Mouse (Mus musculus): ENCODE results near the gene Rae1.

- no peak for TF ChIP-seq MAFK (IDR thresholded peaks at IDR 0.05; ENCODE audit: insufficient read depth, low read depth, low read length)
- no peak for TF ChIP-seq CHD2 (IDR thresholded peaks at IDR 0.05; ENCODE audit: low read depth, low read length)
- TF ChIP-seq ZC3H11A (IDR thresholded peaks at IDR 0.05; ENCODE audit: borderline replicate concordance, low read depth, low read length): no peak
- TF ChIP-seq ZNF384 (IDR thresholded peaks at IDR 0.05; ENCODE audit: low read depth, low read length): no peak
These were observed 47.9 kb upstream of the Rae1 start for GRCm38 (mm10) chr2:172951976-172952375.
